Comparison of ENCODE assay signal across 9 mouse cellular contexts in the genomic region with DNA sequence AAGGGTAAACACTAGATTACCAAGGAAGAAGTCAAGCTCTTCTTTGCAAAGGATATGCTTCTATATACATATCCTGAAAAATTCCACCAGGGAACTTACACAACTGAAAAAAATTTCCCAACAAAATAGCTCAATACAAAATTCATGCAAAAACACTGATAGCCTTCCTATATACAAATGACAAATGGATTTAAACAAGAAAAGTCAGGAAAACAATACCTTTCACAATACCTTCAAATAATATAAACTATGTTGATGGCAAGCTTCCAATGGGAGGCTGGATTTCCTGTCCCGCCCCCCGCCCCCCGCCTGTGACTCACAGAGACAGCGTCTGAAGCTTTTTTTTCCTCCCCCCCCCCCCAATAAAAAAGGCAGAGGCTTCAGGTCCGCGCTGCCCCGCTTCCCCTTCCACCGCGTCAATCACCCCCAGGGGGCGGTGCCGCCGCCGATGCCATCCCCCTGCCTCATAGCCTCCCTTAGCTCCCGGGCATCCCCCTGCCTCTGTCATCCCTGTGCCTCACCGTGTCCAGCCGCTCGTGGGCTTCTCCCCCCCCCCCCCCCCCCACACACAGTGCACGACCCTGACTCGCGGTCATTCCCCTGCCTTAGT. TPM values are rescaled to one million over a fixed set of nuclear protein-coding genes. Genes with fewer than 3 reads are reported as not detected.
DNase-seq lines count a peak whose midpoint lies in the region; ATAC-seq lines count a peak whose summit lies in the region.
"Had no signal": no experiment of that assay in that cellular context is flagged by ENCODE, and none has a peak within 500 bp of the region (broad histone marks: within the 10 kb centered on the region; RNA-seq: fewer than 3 reads in every experiment).

No protein-coding gene starts in this region.

- no peak overlapping the region for H3K27ac ChIP-seq in heart, embryonic 16.5 days (ENCODE audit: low read length)
- H3K27ac ChIP-seq in hindbrain, embryonic 11.5 days (ENCODE audit: low read depth, low read length), result no peak overlapping the region

- peak overlapping the region; percentile 81 for H3K4me2 ChIP-seq in heart, embryonic 16.5 days (ENCODE audit: low read depth, low read length)
- H3K4me2 ChIP-seq in hindbrain, embryonic 11.5 days (replicated peaks; ENCODE audit: low read depth, low read length), result peak overlapping the region; percentile 54

- peak overlapping the region; percentile 42 for H3K4me3 ChIP-seq in heart, embryonic 16.5 days (ENCODE audit: low read length)
- peak overlapping the region; percentile 21 for H3K4me3 ChIP-seq in hindbrain, embryonic 11.5 days (ENCODE audit: low read depth, low read length)

- ATAC-seq in heart, embryonic 16.5 days (replicated peaks; ENCODE audit: extremely low read depth, insufficient read depth, low FRiP score), result no peak
- no peak for ATAC-seq in hindbrain, embryonic 11.5 days (ENCODE audit: low FRiP score)
- ATAC-seq in erythroblast, adult 5-6 weeks (replicated peaks; ENCODE audit: low FRiP score, poor library complexity, severe bottlenecking), result no peak
- ATAC-seq: Patski had no signal

- H3K36me3 ChIP-seq in heart, embryonic 16.5 days (ENCODE audit: control insufficient read depth, insufficient read depth), result no peaks in the 10 kb centered on the region
- no peaks in the 10 kb centered on the region for H3K36me3 ChIP-seq in hindbrain, embryonic 11.5 days (ENCODE audit: control insufficient read depth, insufficient read depth, low read length)

- intact Hi-C loops in gastrocnemius, postnatal 36 days (cut with DNase I), result no loop called here

- no peaks in the 10 kb centered on the region for H3K9me3 ChIP-seq in heart, embryonic 16.5 days (replicated peaks; ENCODE audit: control insufficient read depth, low read length)
- no peaks in the 10 kb centered on the region for H3K9me3 ChIP-seq in hindbrain, embryonic 11.5 days (ENCODE audit: control insufficient read depth, low read length)

- H3K4me1 ChIP-seq in heart, embryonic 16.5 days (ENCODE audit: control insufficient read depth, insufficient read depth, low read length), result peaks cover 5% of the 10 kb centered on the region
- H3K4me1 ChIP-seq in hindbrain, embryonic 11.5 days (replicated peaks; ENCODE audit: control insufficient read depth, insufficient read depth, low read length), result no peaks in the 10 kb centered on the region

- no peak for DNase-seq in heart, adult 18-20 months
- peak; percentile 56 for DNase-seq in NIH3T3 (ENCODE audit: low read depth)
- peak; percentile 50 for DNase-seq in hindbrain, embryonic 11.5 days (ENCODE audit: low spot score)
- DNase-seq in mesoderm, embryonic 11.5 days (ENCODE audit: low read depth, low spot score), result peak; percentile 19
- DNase-seq in ovary, postnatal 14 days (ENCODE audit: low spot score), result no peak
- no peak for DNase-seq in gastrocnemius, postnatal 36 days

- H3K27me3 ChIP-seq in heart, embryonic 16.5 days (ENCODE audit: control insufficient read depth, insufficient read depth, low read length), result peaks cover 3% of the 10 kb centered on the region
- no peaks in the 10 kb centered on the region for H3K27me3 ChIP-seq in hindbrain, embryonic 11.5 days (ENCODE audit: control insufficient read depth, insufficient read depth, low read length)
- H3K27me3 ChIP-seq: Patski had no signal

- H3K9ac ChIP-seq in heart, embryonic 16.5 days (ENCODE audit: low read length), result peak overlapping the region; percentile 38
- H3K9ac ChIP-seq in hindbrain, embryonic 11.5 days (ENCODE audit: low read depth, low read length), result no peak overlapping the region

- 1% methylated on average over 19 of the region's 20 CpGs for WGBS in heart, embryonic 16.5 days
- 1% methylated on average over 9 of the region's 20 CpGs for WGBS in hindbrain, embryonic 11.5 days

RNA-seq across cellular contexts. Expression of a gene that starts 9.8 kb away (rescaled TPM):
- not detected in 2 replicates for polyA plus RNA-seq in heart, embryonic 16.5 days (2015; fragmentation: Nextera tagmentation; extraction: Ambion mirVana)
- total RNA-seq in heart, adult 18-20 months (2021), result not detected
- not detected in 2 replicates for polyA plus RNA-seq in hindbrain, embryonic 11.5 days (2014; fragmentation: Nextera tagmentation; extraction: Ambion mirVana)
- not detected in 2 replicates for total RNA-seq in erythroblast, adult 5-6 weeks (2015; ENCODE audit: low replicate concordance)
- total RNA-seq in erythroblast, adult 5-6 weeks (2017; ENCODE audit: low replicate concordance), result not detected in 2 replicates
- total RNA-seq in gastrocnemius, postnatal 36 days (2021), result not detected
- polyA plus RNA-seq: Patski had no signal

RNA-seq across cellular contexts. Expression of a gene that starts 33.0 kb away (rescaled TPM):
- 12.5 and 15.8 TPM in 2 replicates for polyA plus RNA-seq in heart, embryonic 16.5 days (2015; fragmentation: Nextera tagmentation; extraction: Ambion mirVana)
- total RNA-seq in heart, adult 18-20 months (2021), result 10 to 100 TPM; 22.0 to 22.2 TPM
- polyA plus RNA-seq in hindbrain, embryonic 11.5 days (2014; fragmentation: Nextera tagmentation; extraction: Ambion mirVana), result 38.4 and 45.5 TPM in 2 replicates
- total RNA-seq in erythroblast, adult 5-6 weeks (2015; ENCODE audit: low replicate concordance), result not detected in 2 replicates
- 0.34 TPM in 1 of 2 replicates, not detected in the other for total RNA-seq in erythroblast, adult 5-6 weeks (2017; ENCODE audit: low replicate concordance)
- 1 to 10 TPM; 1.6 to 2.3 TPM for total RNA-seq in gastrocnemius, postnatal 36 days (2021)

RNA-seq across cellular contexts. Expression of a gene that starts 57.0 kb away (rescaled TPM):
- 25.9 and 28.5 TPM in 2 replicates for polyA plus RNA-seq in heart, embryonic 16.5 days (2015; fragmentation: Nextera tagmentation; extraction: Ambion mirVana)
- 10 to 100 TPM; 53.9 to 88.6 TPM for total RNA-seq in heart, adult 18-20 months (2021)
- 7.3 and 7.5 TPM in 2 replicates for polyA plus RNA-seq in hindbrain, embryonic 11.5 days (2014; fragmentation: Nextera tagmentation; extraction: Ambion mirVana)
- total RNA-seq in erythroblast, adult 5-6 weeks (2015; ENCODE audit: low replicate concordance), result 17.1 and 32.7 TPM in 2 replicates
- 23.0 and 24.4 TPM in 2 replicates for total RNA-seq in erythroblast, adult 5-6 weeks (2017; ENCODE audit: low replicate concordance)
- total RNA-seq in gastrocnemius, postnatal 36 days (2021), result 1 to 10 TPM; 5.6 to 5.9 TPM

Comparison
In these comparisons a context has a peak if more than half of its experiments do, and no peak if none do; other contexts are left out.
1. DNase-seq: peak in NIH3T3 (single experiment), hindbrain, embryonic 11.5 days (single experiment) and mesoderm, embryonic 11.5 days (single experiment); none in heart, adult 18-20 months (0 of 2), ovary, postnatal 14 days (single experiment) and gastrocnemius, postnatal 36 days (0 of 2).
2. RNA of a gene that starts 33.0 kb away (total RNA-seq): 22.0 to 22.2 TPM in heart, adult 18-20 months; 1.6 to 2.3 TPM in gastrocnemius, postnatal 36 days and 0.34 TPM in erythroblast, adult 5-6 weeks; every median in the first group is over 4 times any median in the second.